Mouse (Mus musculus): ENCODE measurements around the gene Hecw1.

DNA sequence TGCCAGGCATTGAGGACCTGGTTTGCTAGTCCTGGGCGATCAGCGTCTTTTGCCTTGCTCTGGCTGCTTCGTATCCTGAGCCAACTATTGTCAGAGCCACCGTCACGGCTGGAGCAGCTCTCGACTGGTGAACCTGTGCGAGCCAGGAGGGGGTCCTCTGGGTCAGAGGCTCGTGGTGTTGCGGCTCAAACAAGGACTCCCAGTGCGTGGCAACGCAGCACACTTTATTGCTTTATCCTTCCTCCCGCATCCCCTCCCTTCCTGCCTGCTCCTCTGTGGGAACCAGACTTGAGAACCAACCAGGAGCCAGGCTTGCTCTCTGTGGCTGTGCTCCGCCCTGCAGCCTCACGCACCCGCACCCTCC lies at the start of gene Hecw1:
- no peak for TF ChIP-seq POLR2A (IDR thresholded peaks at IDR 0.05; ENCODE audit: low read depth, low read length)
- no peak for TF ChIP-seq CTCF (conservative IDR thresholded peaks at IDR 0.05; ENCODE audit: insufficient read depth, insufficient read length, low read depth, low read length)

Data from kidney, adult 2 months (tissue).